Mouse (Mus musculus): Measurements from ENCODE around the gene Atp2b2.

Atp2b2 gene

DNA sequence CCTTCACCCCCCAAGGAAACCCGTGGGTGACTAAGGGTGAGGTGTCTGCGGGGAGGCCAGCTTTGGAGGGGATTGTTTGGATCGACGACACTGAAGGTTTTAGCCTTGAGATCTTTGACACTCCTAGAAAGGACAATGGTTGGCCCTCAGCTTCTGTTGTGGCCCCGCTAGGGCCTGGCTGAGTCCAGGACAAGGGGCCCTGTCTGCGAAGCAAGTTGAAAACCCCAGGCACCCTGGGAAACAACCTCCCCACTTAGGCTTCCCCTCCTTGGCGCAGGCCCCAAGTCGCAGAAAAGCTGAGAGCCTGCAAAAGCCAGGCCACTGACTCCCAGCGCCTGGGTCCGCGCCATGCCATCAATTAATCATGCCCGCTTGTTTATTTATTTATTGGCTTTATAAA, at the start of gene Atp2b2:
Gene Atp2b2, minus strand, starts transcription at position 282 of the 400 bp plus-strand sequence.
- peak; percentile 7 for DNase-seq

DNA sequence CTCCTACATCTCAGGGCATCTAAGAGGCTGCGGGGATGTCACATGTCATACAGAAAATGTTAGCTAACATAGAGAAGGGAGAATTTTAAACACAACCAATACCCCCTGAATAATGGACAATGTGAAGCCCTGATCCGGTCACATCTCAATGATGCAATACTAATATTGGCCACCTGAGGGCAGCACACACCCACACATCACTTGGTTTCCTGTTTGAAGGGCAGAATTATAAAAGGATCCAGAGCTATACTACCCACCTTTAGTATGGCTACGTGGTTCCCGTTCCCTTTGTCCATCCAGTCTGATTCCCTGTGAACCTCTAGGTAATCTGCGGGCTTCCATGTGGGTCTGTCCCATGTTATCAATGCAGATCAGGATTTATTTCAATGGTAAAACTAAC, 47.2 kb upstream of the Atp2b2 start:
- DNase-seq = peak; percentile 73

DNA sequence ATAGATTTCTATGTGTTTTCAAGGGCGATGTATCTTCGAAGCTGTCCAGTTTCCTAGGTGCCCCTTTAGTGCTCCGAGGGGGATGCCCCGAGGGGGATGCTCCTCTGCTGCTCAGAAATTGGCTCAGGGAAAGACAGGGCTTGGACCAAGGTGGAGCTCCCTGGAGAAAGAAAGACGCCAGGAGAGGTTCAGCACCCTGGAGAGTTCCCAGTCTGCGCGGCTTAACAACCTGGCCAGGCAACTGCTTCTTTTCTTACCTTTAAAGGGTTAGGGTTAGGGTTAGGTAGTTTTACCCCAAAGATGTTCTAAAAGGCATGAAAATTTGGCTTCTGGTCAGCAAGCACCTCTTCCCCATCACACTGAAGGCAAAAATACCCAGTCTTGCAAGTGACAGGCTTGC, 44.7 kb upstream of the Atp2b2 start:
- DNase-seq = peak; percentile 66

DNA sequence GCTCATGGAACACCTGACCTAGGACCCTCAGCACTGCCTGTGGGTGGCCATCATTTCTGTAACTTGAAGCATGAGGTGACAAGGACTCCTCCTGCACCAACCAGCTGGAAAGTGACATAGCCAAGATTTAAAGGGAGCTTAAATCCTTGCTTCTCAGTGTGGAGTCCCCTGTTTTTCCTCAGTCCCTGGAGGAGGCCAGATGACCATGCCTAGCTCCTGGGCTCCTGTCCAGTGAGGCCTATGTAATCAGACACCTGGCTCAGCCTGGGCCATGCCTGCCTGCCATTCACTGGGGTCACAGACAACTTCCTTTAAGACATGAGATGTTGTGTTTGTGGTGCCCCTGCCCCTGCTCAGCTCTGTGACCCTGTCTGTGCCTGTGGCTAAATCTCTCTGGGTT, 36.1 kb upstream of the Atp2b2 start:
- no peak for DNase-seq

DNA sequence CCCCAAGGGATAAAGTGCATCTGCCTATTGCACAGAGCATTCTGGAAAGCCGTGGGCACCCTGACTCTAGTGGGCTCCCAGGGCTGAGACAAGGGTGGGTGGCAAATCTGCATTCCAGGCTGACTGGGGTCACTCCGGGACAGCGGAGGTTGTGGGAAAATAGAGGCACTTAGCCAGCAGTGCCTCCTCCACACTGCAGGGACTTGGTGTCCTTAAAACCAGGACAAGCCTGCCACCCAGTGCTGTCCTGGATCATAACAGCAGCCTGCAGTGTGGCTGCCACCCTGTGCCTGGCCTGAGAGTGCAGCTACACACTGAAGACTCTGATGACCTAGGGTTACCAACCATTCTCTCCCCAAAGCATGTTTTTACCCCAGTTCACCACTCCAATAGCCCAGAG, 34.1 kb upstream of the Atp2b2 start:
- DNase-seq = peak; percentile 28

DNA sequence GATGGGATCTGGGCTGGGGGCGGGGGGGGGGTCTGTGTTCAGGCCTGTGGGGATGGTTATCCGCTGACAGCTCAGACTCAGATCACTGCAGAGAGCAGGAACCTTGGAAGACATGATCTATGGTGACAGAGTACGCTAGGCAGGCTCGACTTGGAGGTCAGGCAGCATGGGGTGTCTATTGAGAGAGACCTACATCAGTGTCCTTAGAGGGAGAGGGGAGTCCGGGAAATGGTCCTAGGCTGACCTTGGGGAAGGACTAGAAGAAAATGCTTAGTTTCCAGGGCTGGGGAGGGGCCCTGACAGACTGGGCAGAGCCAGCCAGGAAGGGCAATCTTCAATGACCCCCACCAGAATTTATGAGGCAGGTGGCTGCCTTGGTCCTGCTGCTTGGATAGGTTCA, 33.6 kb upstream of the Atp2b2 start:
- no peak for DNase-seq

DNA sequence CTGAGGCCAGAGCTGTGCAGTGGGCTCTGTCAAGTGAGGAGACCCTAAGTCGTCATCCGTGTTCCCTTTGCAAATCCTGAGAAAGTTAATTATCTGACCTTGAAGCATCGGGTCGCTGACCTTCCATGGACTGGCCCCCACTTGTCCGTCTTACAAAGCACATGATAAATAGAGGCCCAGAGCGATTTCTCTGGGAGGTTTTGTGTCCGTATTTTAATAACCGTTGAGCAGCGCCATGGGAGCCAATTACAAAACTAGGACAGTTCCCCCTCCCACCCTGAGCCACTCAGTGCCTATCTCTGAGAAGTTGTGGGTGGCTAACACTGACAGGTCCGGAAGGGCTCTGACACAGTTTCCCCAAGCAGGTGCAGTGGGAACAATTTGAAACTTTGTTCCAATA, 32.5 kb upstream of the Atp2b2 start:
- DNase-seq = no peak

DNA sequence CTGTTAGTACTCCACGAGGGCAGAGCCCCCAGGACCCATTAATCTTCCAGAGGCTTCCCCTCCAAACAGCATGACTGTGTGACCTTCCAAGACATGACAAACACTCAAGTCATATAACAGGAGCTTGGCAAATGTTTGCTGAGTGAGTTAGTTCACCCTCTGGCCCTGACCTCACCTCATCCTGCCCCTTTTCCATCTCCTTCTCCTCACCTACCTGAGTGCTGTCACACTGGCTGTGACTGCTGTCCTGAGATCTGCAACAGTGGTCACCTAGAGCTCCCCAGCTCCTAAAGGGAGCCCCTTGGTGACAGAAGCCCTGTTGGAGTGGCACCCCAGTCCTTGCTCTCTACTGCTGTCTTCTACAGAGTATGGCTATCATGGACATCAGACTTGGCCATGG, 31.8 kb upstream of the Atp2b2 start:
- no peak for DNase-seq

DNA sequence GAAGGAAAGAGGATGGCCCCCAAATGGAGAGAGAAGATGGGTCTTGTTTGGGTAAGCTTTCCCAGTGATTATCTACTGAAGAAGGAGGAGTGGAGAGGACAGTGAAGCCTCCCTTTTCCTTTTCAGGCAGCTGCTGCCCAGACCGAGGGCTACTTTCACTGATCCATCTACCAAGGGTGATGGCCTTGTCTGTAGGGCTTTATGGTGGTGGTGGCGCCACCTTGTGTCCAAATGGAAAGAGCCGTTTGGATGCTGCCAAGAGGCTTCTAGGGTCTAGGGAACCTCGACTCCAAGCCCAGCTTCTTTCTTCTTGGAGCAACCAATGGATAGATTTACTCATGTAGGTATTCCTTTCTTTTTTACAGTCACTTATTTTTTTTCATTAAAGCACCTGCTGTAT, 29.2 kb upstream of the Atp2b2 start:
- peak; percentile 78 for DNase-seq

DNA sequence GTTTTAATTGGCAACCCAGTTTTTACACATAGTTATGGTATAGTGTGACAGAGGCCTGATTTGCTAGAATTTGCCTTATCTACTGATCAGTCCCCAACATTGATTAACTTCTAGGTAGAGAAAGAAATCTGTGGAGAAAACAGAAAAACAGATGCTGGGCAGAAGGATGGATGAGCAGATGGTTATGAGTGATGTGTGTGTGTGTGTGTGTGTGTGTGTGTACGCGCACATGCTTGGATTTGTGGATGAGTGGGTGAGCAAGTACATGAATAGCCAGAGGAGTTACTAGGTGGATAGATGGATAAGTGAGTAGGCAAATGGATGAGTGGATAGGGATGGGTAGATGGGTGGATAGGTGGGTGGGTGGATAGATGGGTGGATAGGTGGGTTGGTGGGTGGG, 20.7 kb upstream of the Atp2b2 start:
- DNase-seq = no peak

DNA sequence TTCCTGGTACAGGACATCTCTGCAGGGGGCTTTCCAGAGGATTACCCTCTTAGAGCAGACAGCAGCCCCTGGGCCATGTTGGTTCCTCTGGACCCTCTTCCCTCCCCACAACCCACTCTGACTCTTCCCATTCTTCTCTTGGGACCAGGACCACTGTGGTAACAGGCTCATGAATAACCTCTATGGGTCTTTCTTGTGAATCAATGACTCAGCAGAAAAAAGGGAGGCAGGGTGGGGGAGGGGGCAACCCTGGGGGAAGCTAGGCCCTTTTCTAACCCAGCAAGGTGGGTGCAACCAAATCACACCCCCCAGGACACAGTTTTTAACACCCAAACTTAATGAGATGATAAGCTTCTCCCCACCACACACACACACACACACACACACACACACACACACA, 20.3 kb upstream of the Atp2b2 start:
- no peak for DNase-seq

DNA sequence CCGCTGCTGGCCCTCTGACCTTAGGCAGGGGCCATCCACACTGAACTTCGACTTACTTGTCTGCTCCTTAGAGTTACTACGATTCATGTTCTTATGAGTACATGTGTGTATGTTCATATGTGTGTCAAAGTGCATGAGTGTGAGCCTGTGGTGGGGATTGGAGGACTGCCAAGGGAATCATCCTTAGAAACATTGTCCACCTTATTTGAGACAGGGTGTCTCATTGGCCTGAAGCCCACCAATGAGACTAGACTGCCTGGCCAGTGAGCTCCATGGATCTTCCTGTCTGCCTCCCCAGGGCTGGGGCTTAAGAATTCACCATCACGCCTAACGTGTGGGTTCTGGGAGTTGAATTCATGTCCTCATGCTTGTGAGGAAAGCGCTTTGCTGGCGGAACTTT, 16.8 kb upstream of the Atp2b2 start:
- no peak for DNase-seq

DNA sequence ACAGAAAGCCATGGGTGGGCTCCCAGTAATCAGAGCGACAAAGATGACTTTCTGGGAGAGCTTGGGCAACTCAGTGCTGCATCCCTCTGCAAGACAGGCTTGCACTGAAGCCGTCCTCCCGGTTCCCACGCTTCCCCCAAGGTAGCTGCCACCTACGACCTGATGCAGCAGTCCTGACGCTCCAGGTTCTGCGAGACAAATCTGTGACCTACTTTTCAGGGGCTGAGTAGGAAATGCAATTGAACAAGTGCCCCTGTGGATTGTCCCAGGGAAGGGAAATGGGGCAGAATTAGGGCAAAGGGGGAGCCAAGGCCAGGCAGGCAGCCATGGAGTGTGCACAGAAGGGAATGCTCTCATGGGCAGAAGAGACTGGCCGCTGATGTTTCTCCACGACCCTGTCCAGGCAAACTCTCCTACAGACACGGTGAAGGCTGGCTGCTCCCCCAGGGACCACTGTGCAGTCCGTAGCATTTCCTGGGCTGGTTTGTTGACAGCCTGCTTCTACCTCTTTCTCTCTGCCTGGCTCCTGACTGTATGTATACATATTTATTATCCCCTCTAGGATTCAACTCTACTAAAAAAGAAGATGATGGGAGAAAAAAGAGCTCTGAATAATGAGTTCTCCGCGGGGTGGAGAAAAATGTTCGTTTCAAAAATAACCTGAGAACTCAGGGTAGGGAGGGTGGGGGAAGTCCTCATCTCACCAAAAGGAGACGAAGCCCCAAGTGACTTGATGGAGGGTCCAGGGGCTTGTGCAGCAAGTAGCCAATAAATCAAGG, 15.8 kb upstream of the Atp2b2 start:
- no peak for DNase-seq

DNA sequence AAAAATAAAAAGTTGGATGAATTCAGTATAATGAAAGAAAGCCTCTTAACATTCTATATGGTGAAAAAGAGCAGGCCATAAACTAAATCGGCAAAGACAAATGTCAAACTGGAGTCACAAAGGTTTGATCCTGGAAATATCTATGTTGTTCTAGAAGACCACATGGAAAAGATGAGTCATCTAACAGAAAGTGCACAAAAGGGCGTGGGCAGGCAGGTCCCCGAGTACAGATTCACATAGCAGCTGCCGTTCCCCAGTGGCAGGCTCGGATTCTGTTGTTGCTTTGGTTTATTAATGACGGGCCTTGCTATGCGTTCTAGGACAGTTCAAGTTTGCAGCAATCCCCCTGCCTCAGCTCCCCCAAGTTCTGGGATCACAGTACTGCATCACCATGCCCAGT, 12.9 kb upstream of the Atp2b2 start:
- DNase-seq = no peak

DNA sequence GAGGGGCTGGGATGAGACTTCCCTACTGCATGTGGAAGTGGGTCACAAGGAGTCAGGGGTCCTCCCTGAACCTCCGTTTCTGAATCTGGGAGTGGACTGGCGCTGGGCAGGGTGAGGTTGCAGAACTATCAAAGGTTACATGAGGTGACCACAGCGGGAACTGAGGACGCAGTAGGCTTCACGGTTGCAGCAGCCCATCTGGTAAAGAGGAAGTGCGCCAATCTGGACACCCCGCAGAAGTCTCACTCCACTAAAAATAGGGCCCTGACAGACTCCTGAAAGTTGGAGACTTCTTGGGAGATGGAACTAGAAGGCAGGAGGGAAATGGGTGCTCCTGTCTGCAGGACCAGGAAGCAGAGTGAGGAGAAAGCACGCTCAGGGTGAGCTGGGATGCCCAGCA, 2.5 kb upstream of the Atp2b2 start:
- no peak for DNase-seq

DNA sequence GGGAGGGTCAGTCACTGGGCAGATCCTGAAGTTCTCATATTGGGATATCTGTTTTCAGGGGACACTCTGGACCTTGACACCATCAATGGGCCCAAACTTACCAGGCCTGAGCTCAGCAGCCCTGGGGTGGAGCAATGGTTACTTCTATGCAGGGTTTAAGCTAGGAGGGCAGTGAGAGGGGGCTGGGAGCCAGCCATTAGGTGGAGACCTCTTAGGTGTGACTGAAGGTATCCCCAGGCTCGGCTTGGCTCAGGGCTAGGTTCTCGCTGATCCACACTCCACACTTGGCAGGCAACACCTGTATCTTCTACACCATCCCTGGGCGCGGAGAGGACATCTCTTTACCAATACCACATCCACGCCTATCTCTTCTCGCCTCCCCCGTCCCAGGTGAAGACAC, 423 bp upstream of the Atp2b2 start:
- DNase-seq = no peak

DNA sequence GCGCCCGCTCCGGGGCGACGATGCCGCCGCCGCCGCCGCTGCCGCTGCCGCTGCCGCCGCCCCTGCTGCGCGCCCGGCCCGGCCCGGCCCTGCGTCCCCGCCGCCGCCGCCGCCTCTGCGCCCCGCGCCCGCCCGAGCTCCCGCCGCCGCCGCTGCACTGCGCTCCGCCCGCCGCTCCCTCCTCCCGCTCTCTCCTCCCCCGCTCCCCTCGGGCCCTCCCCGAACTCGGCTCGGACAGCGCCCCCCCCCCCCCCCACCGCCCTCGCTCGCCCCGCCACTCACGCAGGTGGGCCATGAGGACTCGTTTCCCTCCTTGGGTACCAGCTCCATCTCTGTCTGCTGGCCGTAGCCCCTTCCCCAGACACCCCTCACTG, 515 bp downstream of the Atp2b2 start:
- DNase-seq = peak; percentile 7

DNA sequence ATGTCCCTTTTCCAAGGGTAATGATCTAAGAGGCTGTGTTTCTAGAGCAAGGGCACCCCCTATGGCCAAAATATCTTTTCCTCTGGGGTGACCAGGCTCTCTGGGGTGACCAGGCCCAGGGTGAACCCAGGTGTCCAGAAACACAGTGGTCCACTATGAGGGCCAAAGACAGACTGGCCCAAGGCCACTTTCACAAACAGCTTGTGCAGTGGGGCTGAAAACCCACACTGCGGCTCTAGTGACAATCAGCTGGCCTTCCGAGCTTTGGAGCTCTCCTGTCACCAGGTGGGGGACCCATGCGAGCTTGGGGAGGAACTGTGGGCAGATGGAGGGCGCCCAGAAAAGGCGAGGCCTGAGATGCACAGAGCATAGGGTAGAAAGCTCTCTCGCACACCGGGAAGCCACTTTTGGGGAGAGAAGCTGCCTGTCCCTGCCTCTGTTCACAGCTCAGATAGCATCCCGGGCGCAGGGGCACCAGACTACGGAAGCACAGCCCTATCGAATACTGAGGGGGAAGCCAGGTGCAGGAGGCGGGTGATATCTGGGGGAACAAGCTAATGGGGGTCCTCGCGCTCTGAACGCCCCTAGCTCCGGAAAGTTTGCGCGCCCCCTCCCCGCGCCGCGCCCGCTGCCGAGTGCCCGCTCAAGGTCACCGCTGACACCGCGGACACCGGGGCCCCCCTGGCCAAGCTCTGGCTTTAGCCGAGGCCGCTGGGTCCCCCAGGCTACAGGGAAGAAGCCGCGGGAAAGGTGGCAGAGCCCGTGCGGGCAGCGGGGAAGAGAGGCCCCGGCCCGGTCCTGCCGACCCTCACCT, 1.1 kb downstream of the Atp2b2 start:
- peak; percentile 6 for DNase-seq

DNA sequence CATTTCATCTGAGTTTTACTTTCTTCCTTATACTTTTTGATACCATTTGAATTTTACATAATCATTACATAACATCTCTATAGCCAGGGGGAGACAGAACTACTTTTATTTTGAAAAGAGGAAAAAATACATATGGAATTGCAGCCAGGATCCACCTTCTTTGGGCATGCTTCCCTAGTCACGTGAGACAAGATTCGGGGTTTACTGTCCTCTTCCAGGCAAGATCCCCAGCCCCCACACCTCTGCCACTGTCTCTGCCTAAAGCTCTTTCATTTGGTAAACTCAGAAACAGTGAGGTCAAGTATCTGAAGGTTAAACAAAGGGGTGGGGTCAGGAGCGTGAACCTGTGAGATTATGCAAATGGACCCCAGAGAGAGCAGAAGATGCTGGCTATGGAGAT, 6.7 kb downstream of the Atp2b2 start:
- no peak for DNase-seq

DNA sequence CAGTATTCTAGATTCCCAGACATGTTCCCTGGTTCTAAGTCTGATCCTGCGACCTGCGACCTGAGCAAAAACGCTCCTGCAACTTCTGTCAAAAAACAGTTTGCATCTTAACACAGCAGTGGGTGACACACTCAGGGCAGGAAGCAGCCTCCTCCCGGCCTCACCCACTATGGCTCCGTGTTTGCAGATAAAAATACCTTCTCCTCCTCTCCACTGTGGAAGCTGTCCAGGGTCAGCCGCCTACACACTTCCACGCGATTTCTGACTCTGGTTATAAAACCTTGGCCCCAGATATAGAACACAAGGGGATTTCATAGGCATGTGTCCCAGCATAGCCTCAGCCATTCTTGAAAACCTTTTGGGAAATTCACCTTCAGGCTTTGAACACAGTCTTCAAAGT, 9.6 kb downstream of the Atp2b2 start:
- DNase-seq = no peak

DNA sequence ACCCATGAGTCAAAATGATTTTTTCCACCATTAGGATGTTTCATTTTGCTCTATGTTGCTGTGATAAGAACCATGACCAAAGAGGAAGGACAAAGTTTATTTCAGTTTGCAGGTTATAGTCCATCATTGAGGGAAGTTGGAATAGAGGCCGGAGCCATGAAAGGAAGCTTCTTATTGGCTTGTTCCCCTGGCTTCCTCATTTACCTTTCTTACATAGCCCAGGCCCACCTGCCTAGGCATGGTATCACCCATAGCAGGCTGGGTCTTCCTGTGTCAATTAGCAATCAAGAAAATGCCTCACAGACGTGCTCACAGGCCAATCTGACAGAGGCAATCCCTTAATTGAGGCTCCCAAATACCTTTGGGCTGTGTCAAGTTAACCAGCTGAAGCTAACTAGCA, 18.6 kb downstream of the Atp2b2 start:
- DNase-seq = no peak

DNA sequence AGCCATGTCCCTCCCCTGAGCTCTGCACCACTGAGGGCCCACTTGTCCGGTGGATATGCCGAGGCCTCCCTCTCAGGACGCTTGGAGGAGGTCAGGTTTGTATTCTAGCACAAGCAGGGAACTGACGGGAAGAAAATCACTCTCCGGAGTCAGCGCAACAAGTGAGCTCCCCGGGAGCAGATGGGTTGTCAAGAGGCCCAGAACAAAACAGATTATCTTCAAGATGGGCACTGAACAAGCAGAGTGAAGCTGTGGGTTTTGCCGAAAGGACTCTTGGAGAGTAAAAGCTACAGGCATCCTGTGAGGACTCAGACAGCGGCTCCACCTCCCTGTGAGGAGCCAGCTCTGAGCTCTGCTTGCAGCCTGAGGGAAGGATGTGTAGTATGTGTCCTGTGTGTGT, 20.3 kb downstream of the Atp2b2 start:
- DNase-seq = no peak

DNA sequence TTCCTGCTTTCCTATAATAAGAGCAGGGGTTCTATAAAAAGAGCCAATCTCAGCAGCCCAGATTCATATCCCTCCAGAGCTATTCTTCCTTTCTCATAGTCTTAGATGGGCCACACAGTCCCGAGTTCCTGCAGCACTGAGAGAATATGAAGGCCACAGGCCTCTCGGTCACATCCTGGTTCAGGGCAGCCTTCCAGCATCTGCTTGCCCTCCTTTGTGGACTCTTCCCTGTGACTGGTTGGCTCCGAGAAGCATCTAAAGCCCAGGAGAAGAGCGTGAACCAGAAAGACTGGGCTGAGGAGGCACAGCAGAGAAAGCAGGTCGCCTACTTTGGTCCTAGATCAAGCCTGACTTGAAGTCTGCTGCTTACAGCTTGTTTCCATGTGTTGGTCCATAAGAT, 28.6 kb downstream of the Atp2b2 start:
- no peak for DNase-seq

DNA sequence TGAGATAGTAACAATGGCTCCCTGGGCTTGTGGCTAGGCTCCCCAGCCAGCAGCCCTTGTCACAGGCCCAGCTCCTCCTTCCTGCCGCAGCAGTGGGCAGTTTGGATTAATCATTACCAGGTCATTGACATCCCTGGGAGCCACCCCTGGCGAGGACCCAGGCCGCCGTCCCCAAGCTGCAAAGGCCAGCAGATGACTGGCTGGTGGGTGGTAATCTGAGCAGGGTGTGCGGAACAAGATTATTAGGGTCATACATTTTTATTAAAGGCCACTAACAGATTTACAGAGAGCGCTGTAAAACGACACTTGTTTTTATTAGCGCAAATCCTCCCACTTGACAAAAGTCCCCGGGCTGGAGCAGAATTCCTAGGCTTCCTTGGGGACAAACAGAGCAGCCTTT, 29.6 kb downstream of the Atp2b2 start:
- peak; percentile 89 for DNase-seq

DNA sequence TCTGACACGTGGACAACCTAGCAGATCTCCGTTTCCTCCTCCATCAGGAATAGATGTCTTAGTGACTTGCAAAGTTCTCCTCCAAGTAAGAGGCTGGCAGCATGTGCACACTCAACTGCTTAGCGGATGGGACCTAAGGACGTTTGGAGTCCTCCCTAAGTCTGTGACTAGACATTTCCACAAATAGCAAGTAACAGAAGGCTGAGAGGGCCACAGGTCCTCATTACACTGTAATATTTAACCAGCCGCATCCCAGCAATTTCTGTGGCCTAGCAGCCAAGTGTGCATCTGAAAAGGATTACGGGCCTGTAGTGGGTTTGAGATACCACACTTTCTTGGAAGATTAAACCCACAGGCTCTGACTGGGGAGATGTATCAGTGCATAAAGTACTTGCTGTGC, 30.4 kb downstream of the Atp2b2 start:
- no peak for DNase-seq
